Mouse (Mus musculus): Measurements from ENCODE around the gene Vps16. TPM values are rescaled to one million over a fixed set of nuclear protein-coding genes. Genes with fewer than 3 reads are reported as not detected.

Vps16 gene
- polyA plus RNA-seq, 1 experiment from 2014 or later: 103 TPM

- H3K4me1 ChIP-seq (replicated peaks): peaks cover 19% of the 10 kb centered on the region
- no peak overlapping the region for H3K4me3 ChIP-seq
- H3K9ac ChIP-seq: no peak overlapping the region
- no peaks in the 10 kb centered on the region for H3K9me3 ChIP-seq
- H3K27me3 ChIP-seq: peaks cover 22% of the 10 kb centered on the region
- H3K27ac ChIP-seq (replicated peaks): no peak overlapping the region
- H3K36me3 ChIP-seq: 0 out of 2 replicates have a peak, but pooled peaks cover 6% of the 10 kb centered on the region
- ATAC-seq (ENCODE audit: low read depth): no peak
- H3K4me2 ChIP-seq: no peak overlapping the region
- WGBS: 88% methylated on average over 1 of the region's 1 CpGs
Observed at GRCm38 (mm10) chr2:130400046-130400445, 24.1 kb upstream of the Vps16 start.

DNA sequence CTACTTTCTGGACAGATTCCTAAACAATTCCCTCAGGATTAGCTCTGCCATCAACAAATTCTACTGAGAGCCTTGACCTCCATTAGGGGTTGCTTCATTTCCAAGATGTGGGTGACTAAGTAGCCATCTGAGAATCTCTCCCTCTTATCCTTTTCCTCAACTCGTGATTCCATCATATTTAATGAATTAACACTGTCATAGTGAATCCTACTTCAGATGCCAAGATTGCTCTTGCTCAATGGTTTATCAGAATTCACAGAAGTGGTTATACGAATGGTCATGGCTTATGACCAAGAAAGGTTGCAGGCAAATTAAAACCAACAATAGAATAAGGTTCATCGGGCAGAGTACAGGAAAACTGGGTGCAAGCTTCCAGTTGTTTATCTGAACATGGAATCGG lies 22.2 kb upstream of the Vps16 start:
- peaks cover 16% of the 10 kb centered on the region for H3K27me3 ChIP-seq
- 85% methylated on average over 4 of the region's 4 CpGs for WGBS
- peaks cover 14% of the 10 kb centered on the region for H3K4me1 ChIP-seq (replicated peaks)
- ATAC-seq (ENCODE audit: low read depth): no peak
- H3K9ac ChIP-seq: no peak overlapping the region
- no peak overlapping the region for H3K4me2 ChIP-seq
- H3K9me3 ChIP-seq: no peaks in the 10 kb centered on the region
- no peaks in the 10 kb centered on the region for H3K36me3 ChIP-seq
- H3K4me3 ChIP-seq: no peak overlapping the region
- no peak overlapping the region for H3K27ac ChIP-seq (replicated peaks)

GRCm38 (mm10) chr2:130404939-130405338 lies 19.2 kb upstream of the Vps16 start, which contains the start of the genes Gm28372 and 1700020A23Rik:
Gm28372 (plus strand) TSS chr2:130405239.
1700020A23Rik (plus strand) TSS chr2:130405259.
- no peaks in the 10 kb centered on the region for H3K9me3 ChIP-seq
- WGBS: 97% methylated on average over 1 of the region's 1 CpGs
- ATAC-seq (ENCODE audit: low read depth): no peak
- H3K4me2 ChIP-seq: no peak within 1 kb of the TSS
- H3K4me3 ChIP-seq: no peak within 1 kb of the TSS
- no peaks in the 10 kb centered on the region; the same call in 1 of the 2 replicates for H3K4me1 ChIP-seq (replicated peaks)
- no peaks in the 10 kb centered on the region for H3K36me3 ChIP-seq
- H3K27ac ChIP-seq (replicated peaks): no peak within 1 kb of the TSS
- no peak within 1 kb of the TSS for H3K9ac ChIP-seq
- no peaks in the 10 kb centered on the region for H3K27me3 ChIP-seq

DNA sequence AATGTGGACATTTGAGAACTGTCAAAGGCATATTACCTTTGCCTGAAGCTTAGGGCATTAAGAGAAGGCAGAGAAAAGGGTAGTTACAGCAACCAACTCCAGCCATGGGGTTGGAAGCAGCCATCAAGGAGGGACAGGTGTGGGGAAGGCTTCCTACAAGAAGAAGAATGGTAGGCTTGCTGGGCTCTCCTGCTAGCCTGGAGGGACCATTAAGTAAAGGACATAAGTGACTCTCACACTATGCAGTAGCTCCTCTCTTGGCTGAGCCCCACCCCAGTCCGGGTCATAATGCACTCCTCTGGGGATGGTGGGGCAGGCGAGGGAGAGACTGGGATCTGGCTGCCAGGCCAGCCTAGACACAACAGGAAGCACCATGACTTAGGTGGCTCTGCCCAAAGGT lies 18.0 kb upstream of the Vps16 start, which contains the start of gene Tmem239:
Tmem239 (plus strand) TSS at position 301 of the 400 bp plus-strand sequence.
- Histone ChIP-seq H3K4me3 (no peak within 1 kb of the TSS), H3K9ac (no peak within 1 kb of the TSS), H3K9me3 (no peaks in the 10 kb centered on the region), H3K4me1 (replicated peaks) (peaks cover under 1% of the 10 kb centered on the region; the same call in 1 of the 2 replicates), H3K36me3 (no peaks in the 10 kb centered on the region), H3K4me2 (no peak within 1 kb of the TSS), H3K27me3 (no peaks in the 10 kb centered on the region), H3K27ac (replicated peaks) (no peak within 1 kb of the TSS)
- ATAC-seq (ENCODE audit: low read depth): no peak
- WGBS: 71% methylated on average over 2 of the region's 2 CpGs

DNA sequence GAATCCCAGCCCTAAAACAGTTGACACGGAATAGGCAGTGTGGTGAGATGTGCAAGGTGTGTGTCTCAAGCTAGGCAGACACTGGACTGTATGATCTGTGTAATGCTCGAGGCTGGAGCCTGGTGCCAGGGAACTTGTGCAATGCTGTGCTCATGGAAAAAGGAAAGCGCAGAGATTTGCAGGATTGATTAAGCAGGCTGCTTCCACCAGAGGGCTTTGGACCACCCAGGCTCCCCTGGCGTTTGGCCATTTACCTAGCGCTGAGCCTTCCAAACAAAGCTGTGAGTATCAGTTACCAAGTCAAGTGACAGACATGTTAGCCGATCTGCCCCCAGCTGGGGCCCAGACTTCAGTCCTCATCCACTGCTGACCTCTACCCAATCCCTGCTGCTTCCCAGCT lies 15.9 kb upstream of the Vps16 start:
- Histone ChIP-seq H3K27ac (replicated peaks) (no peak overlapping the region), H3K4me3 (no peak overlapping the region), H3K9ac (no peak overlapping the region), H3K4me2 (no peak overlapping the region), H3K4me1 (replicated peaks) (peaks cover 5% of the 10 kb centered on the region), H3K36me3 (no peaks in the 10 kb centered on the region), H3K27me3 (no peaks in the 10 kb centered on the region), H3K9me3 (no peaks in the 10 kb centered on the region)
- 26% methylated on average over 6 of the region's 6 CpGs for WGBS
- ATAC-seq (ENCODE audit: low read depth): no peak

DNA sequence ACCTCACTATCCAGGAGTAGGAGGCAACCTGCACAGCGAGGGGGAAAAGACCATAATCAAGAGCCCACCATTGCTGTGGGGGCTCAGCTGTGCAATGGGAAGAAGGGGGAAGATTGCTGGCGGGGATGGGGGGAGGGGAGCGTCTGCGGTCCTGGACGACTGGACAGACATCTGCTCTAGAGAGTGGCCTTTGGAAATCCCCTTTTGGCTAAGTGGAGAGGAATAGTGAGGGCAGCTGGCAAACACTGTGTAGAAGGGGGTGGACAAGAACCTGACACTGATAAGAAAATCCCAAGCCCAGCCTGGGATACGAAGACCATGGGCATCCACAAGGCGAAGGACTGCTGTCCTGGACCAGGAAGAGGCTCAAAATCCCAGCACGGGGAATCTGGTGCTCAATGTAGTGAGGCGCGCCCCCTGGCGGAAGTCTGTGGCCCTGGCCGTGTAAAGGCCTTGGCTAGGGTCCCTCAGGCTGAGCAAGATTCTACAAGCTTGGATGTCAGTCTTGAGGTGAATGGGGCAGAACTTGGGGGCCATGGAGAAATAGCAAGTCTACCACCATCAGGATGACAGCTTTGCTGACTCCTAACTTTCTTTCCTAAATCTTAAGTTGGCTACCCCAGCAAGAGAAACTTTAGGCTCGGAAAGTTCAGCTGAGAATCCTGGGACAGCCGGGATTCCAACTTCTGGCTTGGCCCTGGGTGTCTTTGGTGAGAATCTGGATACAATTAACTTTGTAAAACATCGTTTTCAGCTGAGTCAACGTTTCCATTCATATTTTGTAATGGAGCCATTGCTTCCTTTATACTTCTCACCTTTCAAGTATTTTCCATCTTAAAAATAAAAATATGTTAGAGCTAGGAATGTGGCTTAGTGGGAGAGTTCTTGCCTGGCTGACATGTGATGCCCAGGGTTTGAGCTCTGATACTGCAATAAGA lies 12.3 kb upstream of the Vps16 start:
- peak; percentile 80; the same call in 1 of the 2 replicates for ATAC-seq (ENCODE audit: low read depth)
- WGBS: 38% methylated on average over 16 of the region's 16 CpGs
- no peak overlapping the region for H3K9ac ChIP-seq
- H3K4me3 ChIP-seq: no peak overlapping the region
- no peaks in the 10 kb centered on the region for H3K9me3 ChIP-seq
- no peak overlapping the region for H3K4me2 ChIP-seq
- H3K36me3 ChIP-seq: no peaks in the 10 kb centered on the region
- H3K27me3 ChIP-seq: no peaks in the 10 kb centered on the region
- H3K4me1 ChIP-seq (replicated peaks): peaks cover 5% of the 10 kb centered on the region
- no peak overlapping the region for H3K27ac ChIP-seq (replicated peaks)

DNA sequence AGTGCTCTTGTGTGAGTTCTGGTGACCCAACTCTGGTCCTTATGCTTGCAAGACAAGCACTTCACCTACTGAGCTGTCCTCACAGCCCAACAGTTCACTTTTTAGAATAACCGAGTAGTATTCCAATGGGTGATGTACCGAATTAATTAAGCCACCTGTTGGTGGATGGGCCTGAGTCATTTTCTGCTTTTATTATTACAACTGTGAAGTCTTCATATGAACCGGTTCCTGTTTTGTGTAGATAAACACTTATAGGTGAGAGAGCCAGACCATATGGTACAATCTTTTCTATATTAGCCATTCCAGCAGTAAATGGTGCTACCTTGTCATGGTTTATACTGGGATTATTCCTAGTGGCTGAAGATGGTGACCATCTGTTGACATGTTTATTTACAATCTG lies 11.4 kb upstream of the Vps16 start:
- 80% methylated on average over 3 of the region's 3 CpGs for WGBS
- H3K36me3 ChIP-seq: no peaks in the 10 kb centered on the region
- no peak for ATAC-seq (ENCODE audit: low read depth)
- no peak overlapping the region for H3K27ac ChIP-seq (replicated peaks)
- H3K9me3 ChIP-seq: no peaks in the 10 kb centered on the region
- peaks cover 5% of the 10 kb centered on the region for H3K4me1 ChIP-seq (replicated peaks)
- H3K4me3 ChIP-seq: no peak overlapping the region
- no peaks in the 10 kb centered on the region for H3K27me3 ChIP-seq
- no peak overlapping the region for H3K9ac ChIP-seq
- no peak overlapping the region for H3K4me2 ChIP-seq

- no peak overlapping the region for H3K4me2 ChIP-seq
- H3K9ac ChIP-seq: no peak overlapping the region
- no peaks in the 10 kb centered on the region for H3K9me3 ChIP-seq
- H3K4me1 ChIP-seq (replicated peaks): peaks cover 5% of the 10 kb centered on the region
- H3K4me3 ChIP-seq: no peak overlapping the region
- peaks cover 9% of the 10 kb centered on the region for H3K36me3 ChIP-seq
- ATAC-seq (ENCODE audit: low read depth): no peak
- no peak overlapping the region for H3K27ac ChIP-seq (replicated peaks)
- 79% methylated on average over 6 of the region's 6 CpGs for WGBS
- no peaks in the 10 kb centered on the region for H3K27me3 ChIP-seq
Observed at GRCm38 (mm10) chr2:130414094-130414856, 9.9 kb upstream of the Vps16 start.

- Histone ChIP-seq H3K9ac (no peak overlapping the region), H3K4me3 (no peak overlapping the region), H3K4me1 (replicated peaks) (peaks cover 51% of the 10 kb centered on the region), H3K9me3 (no peaks in the 10 kb centered on the region), H3K4me2 (no peak overlapping the region), H3K27me3 (no peaks in the 10 kb centered on the region), H3K36me3 (peaks cover 18% of the 10 kb centered on the region), H3K27ac (replicated peaks) (no peak overlapping the region)
- ATAC-seq (ENCODE audit: low read depth): no peak
- WGBS: 94% methylated on average over 26 of the region's 26 CpGs
Observed at GRCm38 (mm10) chr2:130421781-130422620, 2.1 kb upstream of the Vps16 start.

DNA sequence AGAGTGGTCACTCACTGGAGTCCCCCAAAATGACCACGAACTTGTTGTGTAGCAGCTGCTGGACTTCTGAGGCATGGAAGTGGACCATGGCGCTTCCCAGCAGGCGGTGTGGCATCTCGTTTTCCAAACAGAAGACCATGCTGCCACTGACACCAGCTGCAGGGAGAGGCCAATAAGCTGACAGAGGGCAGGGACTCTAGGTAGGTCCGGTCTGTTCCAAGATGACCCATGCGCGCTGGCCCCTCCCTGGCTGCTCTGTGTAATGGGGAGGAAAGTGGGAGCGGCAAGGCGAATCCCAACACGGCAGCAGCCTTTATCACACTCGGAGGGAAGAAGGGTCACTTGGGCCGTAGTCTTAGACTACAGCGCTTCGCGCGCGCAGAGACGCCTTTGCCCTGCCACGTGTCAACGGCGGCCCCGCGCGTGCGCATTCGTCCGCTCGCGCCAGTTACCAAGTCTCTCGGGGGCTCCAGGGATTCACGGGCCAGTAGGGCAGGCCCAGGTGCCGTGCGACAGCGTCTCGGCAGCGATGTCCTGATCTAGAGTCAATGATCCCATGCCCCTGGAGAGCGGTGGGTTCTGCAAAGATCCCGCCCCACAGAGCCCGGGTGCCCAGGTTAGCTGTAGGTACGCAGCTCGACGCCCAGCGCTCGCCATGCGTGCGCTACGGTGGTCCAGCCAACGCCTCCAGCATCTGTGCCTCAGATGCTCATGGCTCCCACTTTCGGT lies 578 bp upstream of the Vps16 start:
- Histone ChIP-seq H3K9me3 (no peaks in the 10 kb centered on the region), H3K4me2 (peak overlapping the region; percentile 69), H3K9ac (peak overlapping the region; percentile 89), H3K27me3 (no peaks in the 10 kb centered on the region), H3K36me3 (peaks cover 16% of the 10 kb centered on the region), H3K27ac (replicated peaks) (peak overlapping the region; percentile 92), H3K4me1 (replicated peaks) (peaks cover 54% of the 10 kb centered on the region), H3K4me3 (peak overlapping the region; percentile 84)
- ATAC-seq (ENCODE audit: low read depth): peak; percentile 79
- 17% methylated on average over 49 of the region's 49 CpGs for WGBS

- ATAC-seq (ENCODE audit: low read depth): no peak
Observed at GRCm38 (mm10) chr2:130425112-130425511, 973 bp downstream of the Vps16 start.

More at GRCm38 (mm10) chr2:130425112-130425511, 973 bp downstream of the Vps16 start:
- H3K4me1 ChIP-seq (replicated peaks): peaks cover 54% of the 10 kb centered on the region
- peak overlapping the region; percentile 84 for H3K4me3 ChIP-seq
- 0 out of 2 replicates have a peak, but pooled peaks cover 3% of the 10 kb centered on the region for H3K36me3 ChIP-seq
- WGBS: 51% methylated on average over 5 of the region's 5 CpGs
- peak overlapping the region; percentile 69 for H3K4me2 ChIP-seq
- no peaks in the 10 kb centered on the region for H3K27me3 ChIP-seq
- H3K27ac ChIP-seq (replicated peaks): peak overlapping the region; percentile 92; the same call in 1 of the 2 replicates
- peak overlapping the region; percentile 89 for H3K9ac ChIP-seq
- H3K9me3 ChIP-seq: no peaks in the 10 kb centered on the region

Data from neural tube, embryonic 13.5 days (tissue).